Mouse (Mus musculus): Measurements from ENCODE around the gene Gpc5. TPM values are rescaled to one million over a fixed set of nuclear protein-coding genes. Genes with fewer than 3 reads are reported as not detected.
A peak's percentile ranks its signal among the peaks of the same experiment; 100 is the strongest.

Gene Gpc5
- polyA plus RNA-seq, 1 experiment from 2014 or later: 5.5 TPM

- H3K9ac ChIP-seq (replicated peaks; ENCODE audit: low read length): no peak overlapping the region
- H3K36me3 ChIP-seq (ENCODE audit: control insufficient read depth, insufficient read depth, low read length): no peaks in the 10 kb centered on the region
- H3K4me1 ChIP-seq (ENCODE audit: control insufficient read depth, insufficient read depth, low read length): no peaks in the 10 kb centered on the region
- 94% methylated on average over 3 of the region's 3 CpGs for WGBS
- H3K4me3 ChIP-seq (replicated peaks; ENCODE audit: low read depth, low read length): no peak overlapping the region
- no peaks in the 10 kb centered on the region for H3K9me3 ChIP-seq (ENCODE audit: control insufficient read depth, low read length)
- no peak overlapping the region for H3K4me2 ChIP-seq (ENCODE audit: low read length)
- ATAC-seq (ENCODE audit: low FRiP score, low TSS enrichment) (no peak), DNase-seq (no peak)
- no peak overlapping the region for H3K27ac ChIP-seq (replicated peaks; ENCODE audit: low read depth, low read length)
- no peaks in the 10 kb centered on the region for H3K27me3 ChIP-seq (ENCODE audit: control insufficient read depth, insufficient read depth, low read length)
These were observed 273.4 kb downstream of the Gpc5 start for GRCm38 (mm10) chr14:115365320-115365935.

GRCm38 (mm10) chr14:115369611-115370167, 277.7 kb downstream of the Gpc5 start:
- Histone ChIP-seq H3K4me1 (ENCODE audit: control insufficient read depth, insufficient read depth, low read length) (no peaks in the 10 kb centered on the region), H3K4me2 (ENCODE audit: low read length) (no peak overlapping the region), H3K27me3 (ENCODE audit: control insufficient read depth, insufficient read depth, low read length) (no peaks in the 10 kb centered on the region), H3K9ac (replicated peaks; ENCODE audit: low read length) (no peak overlapping the region), H3K27ac (replicated peaks; ENCODE audit: low read depth, low read length) (no peak overlapping the region), H3K9me3 (ENCODE audit: control insufficient read depth, low read length) (no peaks in the 10 kb centered on the region), H3K36me3 (ENCODE audit: control insufficient read depth, insufficient read depth, low read length) (no peaks in the 10 kb centered on the region), H3K4me3 (replicated peaks; ENCODE audit: low read depth, low read length) (no peak overlapping the region)
- 56% methylated on average over 15 of the region's 15 CpGs for WGBS
- ATAC-seq (ENCODE audit: low FRiP score, low TSS enrichment): peak; percentile 28; the same call in 1 of the 2 replicates
- DNase-seq: peak; percentile 31

GRCm38 (mm10) chr14:115371131-115371530, 279.1 kb downstream of the Gpc5 start:
- Histone ChIP-seq H3K4me3 (replicated peaks; ENCODE audit: low read depth, low read length) (no peak overlapping the region), H3K27ac (replicated peaks; ENCODE audit: low read depth, low read length) (no peak overlapping the region), H3K27me3 (ENCODE audit: control insufficient read depth, insufficient read depth, low read length) (no peaks in the 10 kb centered on the region), H3K4me1 (ENCODE audit: control insufficient read depth, insufficient read depth, low read length) (no peaks in the 10 kb centered on the region), H3K4me2 (ENCODE audit: low read length) (no peak overlapping the region), H3K36me3 (ENCODE audit: control insufficient read depth, insufficient read depth, low read length) (no peaks in the 10 kb centered on the region), H3K9ac (replicated peaks; ENCODE audit: low read length) (no peak overlapping the region), H3K9me3 (ENCODE audit: control insufficient read depth, low read length) (no peaks in the 10 kb centered on the region)
- ATAC-seq (ENCODE audit: low FRiP score, low TSS enrichment) (no peak), DNase-seq (no peak)
- WGBS: 32% methylated on average over 1 of the region's 1 CpGs

- H3K4me3 ChIP-seq (replicated peaks; ENCODE audit: low read depth, low read length): no peak overlapping the region
- no peak overlapping the region for H3K27ac ChIP-seq (replicated peaks; ENCODE audit: low read depth, low read length)
- H3K4me1 ChIP-seq (ENCODE audit: control insufficient read depth, insufficient read depth, low read length): no peaks in the 10 kb centered on the region
- H3K9me3 ChIP-seq (ENCODE audit: control insufficient read depth, low read length): no peaks in the 10 kb centered on the region
- H3K27me3 ChIP-seq (ENCODE audit: control insufficient read depth, insufficient read depth, low read length): no peaks in the 10 kb centered on the region
- DNase-seq: no peak
- no peak for ATAC-seq (ENCODE audit: low FRiP score, low TSS enrichment)
- no peaks in the 10 kb centered on the region for H3K36me3 ChIP-seq (ENCODE audit: control insufficient read depth, insufficient read depth, low read length)
- no peak overlapping the region for H3K4me2 ChIP-seq (ENCODE audit: low read length)
- no peak overlapping the region for H3K9ac ChIP-seq (replicated peaks; ENCODE audit: low read length)
- 84% methylated on average over 3 of the region's 3 CpGs for WGBS
These were observed 299.8 kb downstream of the Gpc5 start for GRCm38 (mm10) chr14:115391831-115392230.

- Histone ChIP-seq H3K27ac (replicated peaks; ENCODE audit: low read depth, low read length) (no peak overlapping the region), H3K4me1 (ENCODE audit: control insufficient read depth, insufficient read depth, low read length) (no peaks in the 10 kb centered on the region), H3K36me3 (ENCODE audit: control insufficient read depth, insufficient read depth, low read length) (no peaks in the 10 kb centered on the region), H3K9me3 (ENCODE audit: control insufficient read depth, low read length) (no peaks in the 10 kb centered on the region), H3K4me2 (ENCODE audit: low read length) (no peak overlapping the region), H3K4me3 (replicated peaks; ENCODE audit: low read depth, low read length) (no peak overlapping the region), H3K27me3 (ENCODE audit: control insufficient read depth, insufficient read depth, low read length) (no peaks in the 10 kb centered on the region), H3K9ac (replicated peaks; ENCODE audit: low read length) (no peak overlapping the region)
- ATAC-seq (ENCODE audit: low FRiP score, low TSS enrichment): peak; percentile 68; the same call in 1 of the 2 replicates
- DNase-seq: peak; percentile 86
- 54% methylated on average over 14 of the region's 14 CpGs for WGBS
These were observed 301.0 kb downstream of the Gpc5 start for GRCm38 (mm10) chr14:115392894-115393524.

- WGBS: 48% methylated on average over 5 of the region's 5 CpGs
- Histone ChIP-seq H3K9me3 (ENCODE audit: control insufficient read depth, low read length) (no peaks in the 10 kb centered on the region), H3K9ac (replicated peaks; ENCODE audit: low read length) (no peak overlapping the region), H3K27ac (replicated peaks; ENCODE audit: low read depth, low read length) (no peak overlapping the region), H3K4me3 (replicated peaks; ENCODE audit: low read depth, low read length) (no peak overlapping the region), H3K4me1 (ENCODE audit: control insufficient read depth, insufficient read depth, low read length) (peaks cover 4% of the 10 kb centered on the region; the same call in 1 of the 2 replicates), H3K27me3 (ENCODE audit: control insufficient read depth, insufficient read depth, low read length) (no peaks in the 10 kb centered on the region), H3K4me2 (ENCODE audit: low read length) (no peak overlapping the region), H3K36me3 (ENCODE audit: control insufficient read depth, insufficient read depth, low read length) (no peaks in the 10 kb centered on the region)
- DNase-seq: peak; percentile 59
- ATAC-seq (ENCODE audit: low FRiP score, low TSS enrichment): peak; percentile 81
These were observed 314.6 kb downstream of the Gpc5 start for GRCm38 (mm10) chr14:115406596-115406995.

- WGBS: 81% methylated on average over 2 of the region's 2 CpGs
- H3K4me1 ChIP-seq (ENCODE audit: control insufficient read depth, insufficient read depth, low read length): peaks cover 6% of the 10 kb centered on the region; the same call in 1 of the 2 replicates
- H3K36me3 ChIP-seq (ENCODE audit: control insufficient read depth, insufficient read depth, low read length): no peaks in the 10 kb centered on the region
- DNase-seq: no peak
- no peak overlapping the region for H3K27ac ChIP-seq (replicated peaks; ENCODE audit: low read depth, low read length)
- no peak for ATAC-seq (ENCODE audit: low FRiP score, low TSS enrichment)
- H3K4me3 ChIP-seq (replicated peaks; ENCODE audit: low read depth, low read length): no peak overlapping the region
- no peak overlapping the region for H3K9ac ChIP-seq (replicated peaks; ENCODE audit: low read length)
- no peak overlapping the region for H3K4me2 ChIP-seq (ENCODE audit: low read length)
- H3K27me3 ChIP-seq (ENCODE audit: control insufficient read depth, insufficient read depth, low read length): no peaks in the 10 kb centered on the region
- no peaks in the 10 kb centered on the region for H3K9me3 ChIP-seq (ENCODE audit: control insufficient read depth, low read length)
These were observed 315.4 kb downstream of the Gpc5 start for GRCm38 (mm10) chr14:115407309-115407930.

GRCm38 (mm10) chr14:115410881-115411280, 318.9 kb downstream of the Gpc5 start:
- Histone ChIP-seq H3K4me2 (ENCODE audit: low read length) (no peak overlapping the region), H3K9ac (replicated peaks; ENCODE audit: low read length) (no peak overlapping the region), H3K4me3 (replicated peaks; ENCODE audit: low read depth, low read length) (no peak overlapping the region), H3K4me1 (ENCODE audit: control insufficient read depth, insufficient read depth, low read length) (peaks cover 6% of the 10 kb centered on the region; the same call in 1 of the 2 replicates), H3K36me3 (ENCODE audit: control insufficient read depth, insufficient read depth, low read length) (no peaks in the 10 kb centered on the region), H3K9me3 (ENCODE audit: control insufficient read depth, low read length) (no peaks in the 10 kb centered on the region), H3K27me3 (ENCODE audit: control insufficient read depth, insufficient read depth, low read length) (no peaks in the 10 kb centered on the region), H3K27ac (replicated peaks; ENCODE audit: low read depth, low read length) (no peak overlapping the region)
- ATAC-seq (ENCODE audit: low FRiP score, low TSS enrichment): no peak
- WGBS: 91% methylated on average over 1 of the region's 1 CpGs
- DNase-seq: no peak

All from midbrain, embryonic 14.5 days (tissue).